Mouse (Mus musculus) cerebellum, adult 9-11 months (tissue): ENCODE measurements around the gene Scn8a.

Experiments
- DNase-seq: peaks from one replicate; pipeline ENCODE4 v3.0.0; 2022

The Scn8a gene

GRCm38 (mm10) chr15:101075656-101076055 lies 206.0 kb downstream of the Scn8a start:
- no peak for DNase-seq

- DNase-seq = no peak
Observed at GRCm38 (mm10) chr15:101076071-101077000, 206.7 kb downstream of the Scn8a start.

- DNase-seq = no peak
Observed at GRCm38 (mm10) chr15:101077001-101077812, 207.5 kb downstream of the Scn8a start.

GRCm38 (mm10) chr15:101077813-101078730 lies 208.4 kb downstream of the Scn8a start, which contains the start of gene Fignl2:
Gene Fignl2, minus strand, starts transcription at chr15:101078567.
- no peak for DNase-seq

- peak; percentile 59 for DNase-seq
Observed at GRCm38 (mm10) chr15:101078731-101079156, 209.1 kb downstream of the Scn8a start.

GRCm38 (mm10) chr15:101080031-101080520 lies 210.4 kb downstream of the Scn8a start:
- no peak for DNase-seq

GRCm38 (mm10) chr15:101081035-101081548 lies 211.4 kb downstream of the Scn8a start:
- no peak for DNase-seq

GRCm38 (mm10) chr15:101082236-101082635 lies 212.6 kb downstream of the Scn8a start:
- DNase-seq = no peak

- no peak for DNase-seq
Observed at GRCm38 (mm10) chr15:101084499-101084898, 214.8 kb downstream of the Scn8a start.

GRCm38 (mm10) chr15:101086451-101086850 lies 216.8 kb downstream of the Scn8a start:
- no peak for DNase-seq

GRCm38 (mm10) chr15:101086956-101087355 lies 217.3 kb downstream of the Scn8a start:
- DNase-seq = no peak

GRCm38 (mm10) chr15:101088291-101088690 lies 218.6 kb downstream of the Scn8a start:
- no peak for DNase-seq

- DNase-seq = no peak
Observed at GRCm38 (mm10) chr15:101091551-101091950, 221.9 kb downstream of the Scn8a start.

GRCm38 (mm10) chr15:101092121-101092828 lies 222.6 kb downstream of the Scn8a start:
- DNase-seq = no peak

GRCm38 (mm10) chr15:101092829-101093648 lies 223.4 kb downstream of the Scn8a start:
- DNase-seq = peak; percentile 51

GRCm38 (mm10) chr15:101093988-101094387 lies 224.3 kb downstream of the Scn8a start:
- no peak for DNase-seq

GRCm38 (mm10) chr15:101094979-101095378 lies 225.3 kb downstream of the Scn8a start:
- no peak for DNase-seq

- DNase-seq = no peak
Observed at GRCm38 (mm10) chr15:101095392-101095791, 225.7 kb downstream of the Scn8a start.
